Comparison of ENCODE assay signal across 8 mouse cellular contexts in the genomic region with DNA sequence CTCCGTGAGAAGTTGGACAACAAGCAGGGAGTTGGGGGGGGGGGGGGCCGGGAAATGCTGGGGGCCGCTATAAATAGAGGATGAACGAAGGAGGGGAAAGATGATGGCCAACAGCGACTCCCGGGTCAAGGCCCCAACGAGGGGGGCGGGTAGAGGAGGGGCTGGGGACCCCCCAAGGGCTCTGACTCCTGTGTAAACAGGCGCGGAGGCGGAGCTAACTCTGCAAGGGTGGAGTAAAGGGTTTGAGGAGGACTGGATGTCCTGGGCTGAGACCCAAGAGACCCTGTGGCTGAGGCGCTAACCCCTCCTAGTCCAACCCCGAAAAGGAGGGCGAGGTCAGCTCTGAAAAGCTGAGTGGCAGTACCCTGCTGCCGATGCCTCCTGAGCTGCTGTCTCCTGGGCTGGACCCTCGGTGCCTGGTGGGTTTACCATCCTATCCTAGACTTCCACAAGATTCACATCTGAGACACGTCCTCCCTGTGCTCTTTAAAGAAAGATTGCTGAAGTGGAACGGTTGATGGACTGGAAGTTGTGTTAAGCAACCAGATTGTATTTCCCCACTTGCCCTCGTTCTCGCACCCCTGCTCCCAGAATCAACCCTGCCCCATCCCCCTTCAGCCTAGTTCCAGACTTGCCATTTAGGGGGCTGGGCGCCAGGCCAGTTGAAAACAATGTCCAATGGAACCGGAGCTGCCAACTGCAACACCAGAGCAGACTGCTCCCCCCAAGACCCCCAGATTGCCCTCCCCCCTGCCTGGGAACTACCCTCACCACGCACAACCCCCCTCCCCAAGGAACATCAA. TPM values are rescaled to one million over a fixed set of nuclear protein-coding genes. Genes with fewer than 3 reads are reported as not detected.
DNase-seq lines count a peak whose midpoint lies in the region; ATAC-seq and TF ChIP-seq lines count a peak whose summit lies in the region.

A gene (minus strand): TSS at position 199 of the 803 bp plus-strand sequence.

- 8% methylated on average over 22 of the region's 23 CpGs for WGBS in liver, postnatal 0 days (ENCODE audit: insufficient replicate concordance)
- WGBS in neural tube, embryonic 13.5 days: 2% methylated on average over 20 of the region's 23 CpGs

- DNase-seq in MN1 (ENCODE audit: low spot score): peak; percentile 28
- DNase-seq in cerebellum, adult 8-10 months: peak; percentile 45
- peak; percentile 76 to 83 for DNase-seq in frontal cortex, postnatal 10 days (ENCODE audit: low spot score in 2 of 2)
- peak; percentile 83 for DNase-seq in heart, postnatal 4 days
- DNase-seq in layer of hippocampus, adult 2 months (ENCODE audit: low spot score in 2 of 2): peak; percentile 72 to 81
- peak; percentile 63 for DNase-seq in liver, postnatal 0 days
- DNase-seq in thymus, postnatal 14 days: peak; percentile 76

- peaks cover 4% of the 10 kb centered on the region; the same call in 1 of the 2 replicates for H3K27me3 ChIP-seq in liver, postnatal 0 days (ENCODE audit: insufficient read depth, low read length)
- 0 out of 2 replicates have a peak, but pooled peaks cover 8% of the 10 kb centered on the region for H3K27me3 ChIP-seq in neural tube, embryonic 13.5 days

- peak within 1 kb of the TSS; percentile 65 for H3K9ac ChIP-seq in liver, postnatal 0 days (replicated peaks)
- peak within 1 kb of the TSS; percentile 82 for H3K9ac ChIP-seq in neural tube, embryonic 13.5 days

- H3K4me2 ChIP-seq in liver, postnatal 0 days (ENCODE audit: low read depth, low read length): peak within 1 kb of the TSS; percentile 88
- H3K4me2 ChIP-seq in neural tube, embryonic 13.5 days: peak within 1 kb of the TSS; percentile 98

- H3K4me3 ChIP-seq in layer of hippocampus, adult 2 months: peak within 1 kb of the TSS; percentile 78
- H3K4me3 ChIP-seq in liver, postnatal 0 days (ENCODE audit: low read depth, low read length): peak within 1 kb of the TSS; percentile 60
- H3K4me3 ChIP-seq in neural tube, embryonic 13.5 days: peak within 1 kb of the TSS; percentile 64

- peaks cover 9% of the 10 kb centered on the region; the same call in 1 of the 2 replicates for H3K36me3 ChIP-seq in liver, postnatal 0 days (replicated peaks; ENCODE audit: insufficient read depth, low read length)
- 0 out of 2 replicates have a peak, but pooled peaks cover 7% of the 10 kb centered on the region for H3K36me3 ChIP-seq in neural tube, embryonic 13.5 days

- TF ChIP-seq EP300 in liver, postnatal 0 days (IDR thresholded peaks at IDR 0.05; ENCODE audit: low read depth): no peak

- peaks cover 27% of the 10 kb centered on the region for H3K4me1 ChIP-seq in liver, postnatal 0 days (ENCODE audit: insufficient read depth)
- H3K4me1 ChIP-seq in neural tube, embryonic 13.5 days (replicated peaks): peaks cover 36% of the 10 kb centered on the region

- no peaks in the 10 kb centered on the region for H3K9me3 ChIP-seq in liver, postnatal 0 days (ENCODE audit: low read length)
- no peaks in the 10 kb centered on the region for H3K9me3 ChIP-seq in neural tube, embryonic 13.5 days

- H3K27ac ChIP-seq in layer of hippocampus, adult 2 months: peak within 1 kb of the TSS; percentile 97
- H3K27ac ChIP-seq in liver, postnatal 0 days (ENCODE audit: low read depth): peak within 1 kb of the TSS; percentile 92
- H3K27ac ChIP-seq in neural tube, embryonic 13.5 days (replicated peaks): peak within 1 kb of the TSS; percentile 85

- no peak for ATAC-seq in liver, postnatal 0 days
- peak; percentile 76 for ATAC-seq in neural tube, embryonic 13.5 days (ENCODE audit: low read depth)

- no peak for TF ChIP-seq CTCF in layer of hippocampus, adult 2 months (conservative IDR thresholded peaks at IDR 0.05)
- no peak for TF ChIP-seq CTCF in liver, postnatal 0 days (IDR thresholded peaks at IDR 0.05; ENCODE audit: low read depth)

RNA-seq across cellular contexts. Expression of the gene that starts here (rescaled TPM):
- 100 to 1,000 TPM; 452 to 471 TPM for total RNA-seq in heart, postnatal 4 days (2021)
- 100 to 1,000 TPM; 894 to 934 TPM for total RNA-seq in layer of hippocampus, adult 2 months (2021)
- 346 and 352 TPM in 2 replicates for polyA plus RNA-seq in liver, postnatal 0 days (2015; fragmentation: Nextera tagmentation; extraction: Ambion mirVana)
- 151 and 159 TPM in 2 replicates for polyA plus RNA-seq in neural tube, embryonic 13.5 days (2015; fragmentation: Nextera tagmentation; extraction: Ambion mirVana)

Comparison
In these comparisons a context has a peak if more than half of its experiments do, and no peak if none do; other contexts are left out.
1. DNase-seq: peak in every context shown above with its lines; median percentile 83 in heart, postnatal 4 days; 80 in frontal cortex, postnatal 10 days; 76 in layer of hippocampus, adult 2 months; 76 in thymus, postnatal 14 days; 63 in liver, postnatal 0 days; 45 in cerebellum, adult 8-10 months; 28 in MN1.